In the genomic region with DNA sequence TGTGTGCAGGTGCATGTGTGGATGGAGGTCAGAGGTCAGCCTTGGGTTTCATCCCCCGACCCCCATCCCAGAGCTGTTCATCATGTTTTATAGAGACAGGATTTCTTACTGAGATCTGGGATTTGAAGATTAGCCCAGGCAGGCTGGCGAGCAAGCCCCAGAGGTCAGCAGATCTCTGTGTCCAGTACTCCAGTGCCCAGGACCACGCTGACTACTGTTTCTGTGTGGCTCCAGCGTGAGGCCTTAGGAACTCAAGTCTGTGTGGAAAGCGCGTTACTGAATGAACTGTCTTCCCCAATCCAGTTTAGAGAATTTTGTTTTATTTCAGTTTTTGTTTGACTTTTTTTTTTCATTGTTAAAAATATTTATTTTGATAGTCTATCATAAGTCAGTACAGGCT, we compare ENCODE assay signal across 19 mouse cellular contexts. TPM values are rescaled to one million over a fixed set of nuclear protein-coding genes. Genes with fewer than 3 reads are reported as not detected.
DNase-seq lines count a peak whose midpoint lies in the region; ATAC-seq and TF ChIP-seq lines count a peak whose summit lies in the region.
"Had no signal": no experiment of that assay in that cellular context is flagged by ENCODE, and none has a peak within 500 bp of the region (broad histone marks: within the 10 kb centered on the region; RNA-seq: fewer than 3 reads in every experiment).

No protein-coding gene starts in this region.

- TF ChIP-seq POLR2A in small intestine, adult 2 months (IDR thresholded peaks at IDR 0.05; ENCODE audit: low read depth, low read length) = no peak

- TF ChIP-seq CTCF in midbrain, postnatal 0 days (IDR thresholded peaks at IDR 0.05) = no peak
- no peak for TF ChIP-seq CTCF in E14TG2a.4 (conservative IDR thresholded peaks at IDR 0.05; ENCODE audit: low read length)
- TF ChIP-seq CTCF in small intestine, adult 2 months (IDR thresholded peaks at IDR 0.05; ENCODE audit: extremely low read depth, insufficient read length, insufficient replicate concordance, low read depth, low read length) = no peak

- H3K9me3 ChIP-seq in heart, embryonic 16.5 days (replicated peaks; ENCODE audit: control insufficient read depth, low read length) = no peaks in the 10 kb centered on the region
- H3K9me3 ChIP-seq in midbrain, embryonic 11.5 days (ENCODE audit: control insufficient read depth, low read length) = no peaks in the 10 kb centered on the region
- H3K9me3 ChIP-seq in midbrain, postnatal 0 days (ENCODE audit: low read length) = no peaks in the 10 kb centered on the region
- H3K9me3 ChIP-seq in E14TG2a.4 (ENCODE audit: low read length) = no peaks in the 10 kb centered on the region
- H3K9me3 ChIP-seq: embryonic facial prominence, embryonic 12.5 days; forebrain, embryonic 12.5 days; hindbrain, embryonic 13.5 days; limb, embryonic 12.5 days; liver, embryonic 12.5 days; midbrain, embryonic 15.5 days had no signal

- DNase-seq in heart, adult 8-10 months (ENCODE audit: low spot score) = no peak
- peak; percentile 51 for DNase-seq in midbrain, embryonic 11.5 days (ENCODE audit: low spot score, missing footprints)
- DNase-seq in midbrain, postnatal 0 days (ENCODE audit: low spot score) = no peak
- no peak for DNase-seq in layer of hippocampus, adult 9-11 months
- DNase-seq: adrenal gland, adult 8-10 months; cerebellum, adult 2 months; cerebellum, postnatal 25 days; lung, adult 2 months had no signal

- H3K4me2 ChIP-seq in heart, embryonic 16.5 days (ENCODE audit: low read depth, low read length) = no peak overlapping the region
- H3K4me2 ChIP-seq in midbrain, embryonic 11.5 days = no peak overlapping the region
- no peak overlapping the region for H3K4me2 ChIP-seq in midbrain, postnatal 0 days (ENCODE audit: low read depth, low read length, poor library complexity, severe bottlenecking)
- H3K4me2 ChIP-seq: embryonic facial prominence, embryonic 12.5 days; forebrain, embryonic 12.5 days; heart, embryonic 12.5 days; hindbrain, embryonic 13.5 days; limb, embryonic 12.5 days; liver, embryonic 12.5 days; midbrain, embryonic 15.5 days had no signal

- H3K36me3 ChIP-seq in heart, embryonic 16.5 days (ENCODE audit: control insufficient read depth, insufficient read depth) = no peaks in the 10 kb centered on the region
- no peaks in the 10 kb centered on the region for H3K36me3 ChIP-seq in midbrain, embryonic 11.5 days (ENCODE audit: control insufficient read depth, insufficient read depth, low read length)
- H3K36me3 ChIP-seq in midbrain, postnatal 0 days (ENCODE audit: insufficient read depth, low read length) = no peaks in the 10 kb centered on the region
- no peaks in the 10 kb centered on the region for H3K36me3 ChIP-seq in E14TG2a.4 (ENCODE audit: insufficient read depth, low read length)
- H3K36me3 ChIP-seq in small intestine, adult 2 months (ENCODE audit: control insufficient read depth, insufficient read depth, low read length) = no peaks in the 10 kb centered on the region
- H3K36me3 ChIP-seq: embryonic facial prominence, embryonic 12.5 days; forebrain, embryonic 12.5 days; heart, embryonic 12.5 days; hindbrain, embryonic 13.5 days; limb, embryonic 12.5 days; liver, embryonic 12.5 days; midbrain, embryonic 15.5 days had no signal

- H3K27me3 ChIP-seq in heart, embryonic 16.5 days (ENCODE audit: control insufficient read depth, insufficient read depth, low read length) = no peaks in the 10 kb centered on the region
- H3K27me3 ChIP-seq in midbrain, embryonic 11.5 days (ENCODE audit: control insufficient read depth, insufficient read depth, low read length) = no peaks in the 10 kb centered on the region
- H3K27me3 ChIP-seq in midbrain, postnatal 0 days (ENCODE audit: insufficient read depth, low read length) = no peaks in the 10 kb centered on the region
- peaks cover 23% of the 10 kb centered on the region for H3K27me3 ChIP-seq in E14TG2a.4 (ENCODE audit: insufficient read depth, low read length)
- no peaks in the 10 kb centered on the region for H3K27me3 ChIP-seq in small intestine, adult 2 months (ENCODE audit: control insufficient read depth, insufficient read depth, low read length)
- H3K27me3 ChIP-seq: embryonic facial prominence, embryonic 12.5 days; heart, embryonic 12.5 days; midbrain, embryonic 15.5 days had no signal

- WGBS in heart, embryonic 16.5 days = 89% methylated on average over 6 of the region's 6 CpGs
- WGBS in midbrain, embryonic 11.5 days = 83% methylated on average over 6 of the region's 6 CpGs
- WGBS in midbrain, postnatal 0 days = 89% methylated on average over 6 of the region's 6 CpGs
- 88% methylated on average over 6 of the region's 6 CpGs for WGBS in small intestine, adult 2 months

- H3K27ac ChIP-seq in heart, embryonic 16.5 days (ENCODE audit: low read length) = peak overlapping the region; percentile 67; the same call in 1 of the 2 replicates
- no peak overlapping the region for H3K27ac ChIP-seq in midbrain, embryonic 11.5 days (ENCODE audit: low read depth, low read length)
- no peak overlapping the region for H3K27ac ChIP-seq in midbrain, postnatal 0 days (ENCODE audit: low read depth, low read length)
- H3K27ac ChIP-seq in small intestine, adult 2 months (ENCODE audit: insufficient read depth, low read depth, low read length) = 0 out of 2 replicates have a peak overlapping the region, but pooled peaks have one; percentile 92
- H3K27ac ChIP-seq: embryonic facial prominence, embryonic 12.5 days; forebrain, embryonic 12.5 days; hindbrain, embryonic 13.5 days; limb, embryonic 12.5 days; liver, embryonic 12.5 days; midbrain, embryonic 15.5 days had no signal

- no peak overlapping the region for H3K4me3 ChIP-seq in heart, embryonic 16.5 days (ENCODE audit: low read length)
- no peak overlapping the region for H3K4me3 ChIP-seq in midbrain, embryonic 11.5 days (ENCODE audit: low read depth, low read length)
- H3K4me3 ChIP-seq in midbrain, postnatal 0 days (ENCODE audit: low read depth, low read length) = no peak overlapping the region
- H3K4me3 ChIP-seq in E14TG2a.4 (replicated peaks; ENCODE audit: low read length) = 0 out of 2 replicates have a peak overlapping the region, but pooled peaks have one; percentile 35
- H3K4me3 ChIP-seq in small intestine, adult 2 months (ENCODE audit: low read depth, low read length) = no peak overlapping the region
- H3K4me3 ChIP-seq: embryonic facial prominence, embryonic 12.5 days; erythroblast, embryonic 14.5 days; forebrain, embryonic 12.5 days; heart, embryonic 12.5 days; hindbrain, embryonic 13.5 days; limb, embryonic 12.5 days; liver, embryonic 12.5 days; midbrain, embryonic 15.5 days had no signal

- H3K4me1 ChIP-seq in heart, embryonic 16.5 days (ENCODE audit: control insufficient read depth, insufficient read depth, low read length) = peaks cover 10% of the 10 kb centered on the region; the same call in 1 of the 2 replicates
- H3K4me1 ChIP-seq in midbrain, embryonic 11.5 days (ENCODE audit: control insufficient read depth, insufficient read depth, low read length) = no peaks in the 10 kb centered on the region
- no peaks in the 10 kb centered on the region for H3K4me1 ChIP-seq in midbrain, postnatal 0 days (ENCODE audit: insufficient read depth, low read length)
- H3K4me1 ChIP-seq in E14TG2a.4 (replicated peaks; ENCODE audit: low read depth, low read length) = peaks cover 52% of the 10 kb centered on the region
- H3K4me1 ChIP-seq in small intestine, adult 2 months (ENCODE audit: control insufficient read depth, insufficient read depth, insufficient read length, low read length) = peaks cover 14% of the 10 kb centered on the region
- H3K4me1 ChIP-seq: midbrain, embryonic 15.5 days had no signal

- no peak overlapping the region for H3K9ac ChIP-seq in heart, embryonic 16.5 days (ENCODE audit: low read length)
- H3K9ac ChIP-seq in midbrain, embryonic 11.5 days (ENCODE audit: low read length) = no peak overlapping the region
- no peak overlapping the region for H3K9ac ChIP-seq in midbrain, postnatal 0 days (replicated peaks; ENCODE audit: low read length, poor library complexity, severe bottlenecking)
- H3K9ac ChIP-seq: embryonic facial prominence, embryonic 12.5 days; forebrain, embryonic 12.5 days; heart, embryonic 12.5 days; hindbrain, embryonic 13.5 days; limb, embryonic 12.5 days; liver, embryonic 12.5 days; midbrain, embryonic 15.5 days had no signal

- ATAC-seq in heart, embryonic 16.5 days (replicated peaks; ENCODE audit: extremely low read depth, insufficient read depth, low FRiP score) = no peak
- no peak for ATAC-seq in midbrain, embryonic 11.5 days (ENCODE audit: low FRiP score)
- ATAC-seq in midbrain, postnatal 0 days (ENCODE audit: low FRiP score) = no peak
- ATAC-seq: liver, embryonic 12.5 days; midbrain, embryonic 15.5 days had no signal

RNA-seq across cellular contexts. Expression of gene Traf1, which starts 2.7 kb away (rescaled TPM):
- polyA plus RNA-seq in heart, embryonic 16.5 days (2015; fragmentation: Nextera tagmentation; extraction: Ambion mirVana) = 2.7 and 3.3 TPM in 2 replicates
- total RNA-seq in heart, adult 8-10 months (2022) = 1 to 10 TPM; 1.1 to 2.6 (median 1.2) TPM
- polyA plus RNA-seq in midbrain, embryonic 11.5 days (2014; fragmentation: Nextera tagmentation; extraction: Ambion mirVana) = 0.32 and 0.34 TPM in 2 replicates
- total RNA-seq in midbrain, postnatal 0 days (2014; rRNA removed) = 1.4 and 2.2 TPM in 2 replicates
- polyA plus RNA-seq in midbrain, postnatal 0 days (2015; fragmentation: Nextera tagmentation; extraction: Ambion mirVana) = 2.8 and 3.0 TPM in 2 replicates
- 3.8 and 6.1 TPM in 2 replicates for polyA plus RNA-seq in small intestine, adult 2 months (2012; rRNA removed)
- polyA plus RNA-seq: erythroblast, embryonic 14.5 days had no signal

RNA-seq across cellular contexts. Expression of gene Phf19, which starts 50.4 kb away (rescaled TPM):
- 2.1 and 2.6 TPM in 2 replicates for polyA plus RNA-seq in heart, embryonic 16.5 days (2015; fragmentation: Nextera tagmentation; extraction: Ambion mirVana)
- total RNA-seq in heart, adult 8-10 months (2022) = 1 to 10 TPM in 2 of 4 experiments, under 1 TPM in 2; 0.66 to 1.5 (median 1.2) TPM
- polyA plus RNA-seq in midbrain, embryonic 11.5 days (2014; fragmentation: Nextera tagmentation; extraction: Ambion mirVana) = 3.9 and 4.0 TPM in 2 replicates
- total RNA-seq in midbrain, postnatal 0 days (2014; rRNA removed) = 2.1 and 2.5 TPM in 2 replicates
- 1.3 and 1.8 TPM in 2 replicates for polyA plus RNA-seq in midbrain, postnatal 0 days (2015; fragmentation: Nextera tagmentation; extraction: Ambion mirVana)
- 0.51 and 1.4 TPM in 2 replicates for polyA plus RNA-seq in small intestine, adult 2 months (2012; rRNA removed)

Comparison
In these comparisons a context has a peak if more than half of its experiments do, and no peak if none do; other contexts are left out.
1. H3K27ac ChIP-seq: peak in heart, embryonic 16.5 days (single experiment) and small intestine, adult 2 months (single experiment); none in midbrain, embryonic 11.5 days (single experiment) and midbrain, postnatal 0 days (single experiment).